In genomic region chr13:83997599-83998369, GRCm38 (mm10) we compare ENCODE assay signal across 15 mouse cellular contexts.
DNase-seq lines count a peak whose midpoint lies in the region; ATAC-seq and TF ChIP-seq lines count a peak whose summit lies in the region.
"Had no signal": no experiment of that assay in that cellular context is flagged by ENCODE, and none has a peak within 500 bp of the region (broad histone marks: within the 10 kb centered on the region; RNA-seq: fewer than 3 reads in every experiment).

No protein-coding gene starts in this region.

- in situ Hi-C loops in ES-E14 (cut with MboI; ENCODE audit: low sequenced_read_pairs in 2 of 2, unreplicated experiment in 2 of 2), result no loop called here

- H3K27me3 ChIP-seq in hindbrain, embryonic 12.5 days, result no peaks in the 10 kb centered on the region
- no peaks in the 10 kb centered on the region for H3K27me3 ChIP-seq in midbrain, embryonic 12.5 days
- H3K27me3 ChIP-seq in liver, embryonic 11.5 days (replicated peaks; ENCODE audit: control insufficient read depth, insufficient read depth, low read length), result no peaks in the 10 kb centered on the region
- H3K27me3 ChIP-seq: embryonic facial prominence, embryonic 12.5 days; heart, embryonic 12.5 days had no signal

- no peak for TF ChIP-seq POLR2A in brain, embryonic 14.5 days (IDR thresholded peaks at IDR 0.05; ENCODE audit: borderline replicate concordance, extremely low read depth, insufficient read depth, insufficient read length, poor library complexity, severe bottlenecking)

- H3K27ac ChIP-seq in ES-E14 (ENCODE audit: insufficient read depth, low read depth, low read length, poor library complexity, severe bottlenecking), result no peak overlapping the region
- peak overlapping the region; percentile 32; the same call in 1 of the 2 replicates for H3K27ac ChIP-seq in hindbrain, embryonic 12.5 days
- peak overlapping the region; percentile 56 for H3K27ac ChIP-seq in midbrain, embryonic 12.5 days (replicated peaks)
- H3K27ac ChIP-seq in liver, embryonic 11.5 days (ENCODE audit: low read depth, low read length), result no peak overlapping the region
- H3K27ac ChIP-seq: embryonic facial prominence, embryonic 12.5 days; stomach, postnatal 0 days had no signal

- no peak overlapping the region for H3K9ac ChIP-seq in ES-E14 (ENCODE audit: insufficient read depth, low read depth, low read length, poor library complexity, severe bottlenecking)
- no peak overlapping the region for H3K9ac ChIP-seq in hindbrain, embryonic 12.5 days
- H3K9ac ChIP-seq in midbrain, embryonic 12.5 days (replicated peaks), result no peak overlapping the region
- no peak overlapping the region for H3K9ac ChIP-seq in liver, embryonic 11.5 days (ENCODE audit: low read depth, low read length)
- H3K9ac ChIP-seq: embryonic facial prominence, embryonic 12.5 days; heart, embryonic 12.5 days had no signal

- no peak overlapping the region for H3K4me3 ChIP-seq in ES-E14 (ENCODE audit: insufficient read depth in 1 of 2, low read depth in 1 of 2, low read length in 2 of 2, poor library complexity in 1 of 2, severe bottlenecking in 1 of 2)
- H3K4me3 ChIP-seq in hindbrain, embryonic 12.5 days, result no peak overlapping the region
- no peak overlapping the region for H3K4me3 ChIP-seq in midbrain, embryonic 12.5 days
- no peak overlapping the region for H3K4me3 ChIP-seq in liver, embryonic 11.5 days (ENCODE audit: low read depth, low read length)
- H3K4me3 ChIP-seq: embryonic facial prominence, embryonic 12.5 days; heart, embryonic 12.5 days had no signal

- H3K4me2 ChIP-seq in hindbrain, embryonic 12.5 days (replicated peaks), result no peak overlapping the region
- H3K4me2 ChIP-seq in midbrain, embryonic 12.5 days (replicated peaks), result 0 out of 2 replicates have a peak overlapping the region, but pooled peaks have one; percentile 11
- no peak overlapping the region for H3K4me2 ChIP-seq in liver, embryonic 11.5 days
- H3K4me2 ChIP-seq: embryonic facial prominence, embryonic 12.5 days; heart, embryonic 12.5 days had no signal

- no peaks in the 10 kb centered on the region for H3K36me3 ChIP-seq in ES-E14 (ENCODE audit: control insufficient read depth, insufficient read depth, low read length, poor library complexity, severe bottlenecking)
- no peaks in the 10 kb centered on the region for H3K36me3 ChIP-seq in hindbrain, embryonic 12.5 days
- no peaks in the 10 kb centered on the region for H3K36me3 ChIP-seq in midbrain, embryonic 12.5 days
- H3K36me3 ChIP-seq in liver, embryonic 11.5 days (ENCODE audit: control insufficient read depth, insufficient read depth, low read length), result no peaks in the 10 kb centered on the region
- H3K36me3 ChIP-seq: embryonic facial prominence, embryonic 12.5 days; heart, embryonic 12.5 days had no signal

- WGBS in hindbrain, embryonic 12.5 days, result 56% methylated on average over 12 of the region's 12 CpGs
- WGBS in midbrain, embryonic 12.5 days, result 48% methylated on average over 12 of the region's 12 CpGs
- 67% methylated on average over 12 of the region's 12 CpGs for WGBS in liver, embryonic 11.5 days

- no peak for TF ChIP-seq CTCF in brain, embryonic 14.5 days (IDR thresholded peaks at IDR 0.05; ENCODE audit: borderline replicate concordance, extremely low read depth, insufficient read depth, insufficient read length)

- DNase-seq in ES-E14 (ENCODE audit: low read depth, low spot score), result peak; percentile 17
- peak; percentile 82 for DNase-seq in brain, embryonic 14.5 days (ENCODE audit: low read depth)
- no peak for DNase-seq in heart, adult 9 months (ENCODE audit: low spot score in 2 of 2)
- DNase-seq in liver, embryonic 11.5 days (ENCODE audit: low spot score), result no peak
- DNase-seq in lung, postnatal 36 days, result no peak
- no peak for DNase-seq in thymus, postnatal 10 days (ENCODE audit: low spot score in 2 of 2)
- DNase-seq: kidney, adult 2 months; layer of hippocampus, postnatal 36 days; lung, postnatal 10 days; right cerebral cortex, postnatal 4 days had no signal

- ATAC-seq in hindbrain, embryonic 12.5 days (ENCODE audit: low FRiP score), result peak; percentile 72; the same call in 1 of the 2 replicates
- ATAC-seq in midbrain, embryonic 12.5 days (ENCODE audit: low FRiP score, low read depth), result peak; percentile 67
- ATAC-seq in liver, embryonic 11.5 days (replicated peaks; ENCODE audit: low FRiP score), result no peak

- H3K4me1 ChIP-seq in ES-E14 (ENCODE audit: control insufficient read depth in 2 of 2, insufficient read depth in 2 of 2, low read length in 2 of 2, poor library complexity in 1 of 2), result no peaks in the 10 kb centered on the region; a peak in 1 of 4 replicates
- peaks cover 3% of the 10 kb centered on the region; the same call in 1 of the 2 replicates for H3K4me1 ChIP-seq in hindbrain, embryonic 12.5 days
- H3K4me1 ChIP-seq in midbrain, embryonic 12.5 days, result peaks cover 9% of the 10 kb centered on the region
- no peaks in the 10 kb centered on the region for H3K4me1 ChIP-seq in liver, embryonic 11.5 days (replicated peaks; ENCODE audit: control insufficient read depth, insufficient read depth, low read length)
- H3K4me1 ChIP-seq: embryonic facial prominence, embryonic 12.5 days; heart, embryonic 12.5 days had no signal

- H3K9me3 ChIP-seq in ES-E14 (ENCODE audit: control insufficient read depth, insufficient read depth, low read depth, low read length), result no peaks in the 10 kb centered on the region
- no peaks in the 10 kb centered on the region for H3K9me3 ChIP-seq in hindbrain, embryonic 12.5 days (replicated peaks)
- H3K9me3 ChIP-seq in midbrain, embryonic 12.5 days, result no peaks in the 10 kb centered on the region
- H3K9me3 ChIP-seq in liver, embryonic 11.5 days (ENCODE audit: control insufficient read depth, low read length), result no peaks in the 10 kb centered on the region
- H3K9me3 ChIP-seq: embryonic facial prominence, embryonic 12.5 days; heart, embryonic 12.5 days had no signal

TF ChIP-seq in ES-E14, 5 proteins besides CTCF, POLR2A, EP300 and RAD21:
- TF ChIP-seq MAFK (IDR thresholded peaks at IDR 0.05; ENCODE audit: insufficient read depth, low read depth, low read length), result no peak
- TF ChIP-seq HCFC1 (IDR thresholded peaks at IDR 0.05; ENCODE audit: borderline replicate concordance, insufficient read depth, low read length), result no peak
- no peak for TF ChIP-seq CHD2 (IDR thresholded peaks at IDR 0.05; ENCODE audit: low read depth, low read length)
- no peak for TF ChIP-seq ZC3H11A (IDR thresholded peaks at IDR 0.05; ENCODE audit: borderline replicate concordance, low read depth, low read length)
- no peak for TF ChIP-seq ZNF384 (IDR thresholded peaks at IDR 0.05; ENCODE audit: low read depth, low read length)

Comparison
In these comparisons a context has a peak if more than half of its experiments do, and no peak if none do; other contexts are left out.
1. DNase-seq: peak in ES-E14 (single experiment) and brain, embryonic 14.5 days (single experiment); none in heart, adult 9 months (0 of 2), liver, embryonic 11.5 days (single experiment), lung, postnatal 36 days (single experiment) and thymus, postnatal 10 days (0 of 2).
2. H3K27ac ChIP-seq: peak in hindbrain, embryonic 12.5 days (single experiment) and midbrain, embryonic 12.5 days (single experiment); none in ES-E14 (single experiment) and liver, embryonic 11.5 days (single experiment).